Mouse (Mus musculus): ENCODE measurements around the gene Rabgef1. TPM values are rescaled to one million over a fixed set of nuclear protein-coding genes. Genes with fewer than 3 reads are reported as not detected.
"Not testable (repeated sequence)": the region's sequence is repeated elsewhere in the genome, so short reads cannot be mapped to it uniquely, and the experiment has no call there.

Rabgef1 gene
- polyA plus RNA-seq, 1 experiment, result 16.4 TPM

DNA sequence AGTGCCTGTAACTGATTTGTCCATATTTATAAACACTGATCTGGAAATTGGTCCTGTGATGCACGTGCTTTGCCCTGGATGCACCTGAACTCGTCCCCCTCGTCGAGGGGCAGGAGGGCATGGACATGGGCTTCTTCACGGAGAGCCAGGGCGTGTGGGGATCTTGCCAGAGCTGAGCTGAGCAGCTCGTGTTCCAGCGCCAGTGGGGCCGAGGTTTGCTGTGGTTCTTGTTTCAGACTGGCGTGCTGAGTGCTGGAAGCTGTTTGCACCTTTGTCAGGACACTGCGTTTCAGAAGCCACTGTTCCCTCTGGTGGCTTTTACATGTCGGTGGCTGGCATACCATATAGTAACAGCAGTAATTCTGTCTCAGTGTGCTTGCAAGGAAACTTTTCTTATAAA is 69.8 kb downstream of the Rabgef1 start:
- Histone ChIP-seq H3K27ac (ENCODE audit: insufficient read depth, low read length) (no peak overlapping the region), H3K36me3 (ENCODE audit: control insufficient read depth, insufficient read depth, low read length) (peaks cover 56% of the 10 kb centered on the region), H3K4me1 (ENCODE audit: control insufficient read depth, insufficient read depth, insufficient read length) (no peaks in the 10 kb centered on the region), H3K4me3 (ENCODE audit: extremely low read depth, insufficient read depth, insufficient read length) (no peak overlapping the region), H3K27me3 (ENCODE audit: control insufficient read depth, insufficient read depth, low read length) (no peaks in the 10 kb centered on the region)
- TF ChIP-seq CTCF (IDR thresholded peaks at IDR 0.05; ENCODE audit: extremely low read depth, insufficient read depth, insufficient read length, insufficient replicate concordance) (no peak), POLR2A (IDR thresholded peaks at IDR 0.05; ENCODE audit: low read depth, low read length) (no peak)
- DNase-seq (ENCODE audit: low read depth in 1 of 2, low spot score in 2 of 2), result no peak
- 94% methylated on average over 12 of the region's 12 CpGs for WGBS

DNA sequence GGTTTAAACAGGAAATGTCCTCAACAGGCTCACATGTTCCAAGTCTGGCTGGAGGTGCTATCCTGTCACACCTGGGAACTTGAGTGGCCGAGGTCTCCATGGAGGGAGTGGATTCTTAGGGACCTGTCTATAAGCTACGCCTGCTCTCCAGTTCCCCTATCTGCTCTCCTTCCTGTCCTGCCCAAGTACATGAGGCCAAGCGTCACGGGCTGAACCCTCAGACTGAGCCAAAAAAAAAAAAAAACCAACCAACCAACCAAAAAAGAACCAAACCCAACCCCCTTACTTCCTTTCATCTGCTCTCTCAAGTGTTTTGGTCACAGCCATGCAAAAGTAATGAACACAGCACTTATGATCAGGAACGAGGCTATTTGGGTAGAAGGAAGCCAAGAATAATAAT is 76.2 kb downstream of the Rabgef1 start:
- DNase-seq (ENCODE audit: low read depth in 1 of 2, low spot score in 2 of 2), result no peak
- Histone ChIP-seq H3K36me3 (ENCODE audit: control insufficient read depth, insufficient read depth, low read length) (peaks cover 61% of the 10 kb centered on the region), H3K27me3 (ENCODE audit: control insufficient read depth, insufficient read depth, low read length) (no peaks in the 10 kb centered on the region), H3K4me1 (ENCODE audit: control insufficient read depth, insufficient read depth, insufficient read length) (no peaks in the 10 kb centered on the region), H3K4me3 (ENCODE audit: extremely low read depth, insufficient read depth, insufficient read length) (no peak overlapping the region), H3K27ac (ENCODE audit: insufficient read depth, low read length) (no peak overlapping the region)
- TF ChIP-seq POLR2A (IDR thresholded peaks at IDR 0.05; ENCODE audit: low read depth, low read length) (no peak), CTCF (IDR thresholded peaks at IDR 0.05; ENCODE audit: extremely low read depth, insufficient read depth, insufficient read length, insufficient replicate concordance) (no peak)
- WGBS, result 26% methylated on average over 5 of the region's 5 CpGs

DNA sequence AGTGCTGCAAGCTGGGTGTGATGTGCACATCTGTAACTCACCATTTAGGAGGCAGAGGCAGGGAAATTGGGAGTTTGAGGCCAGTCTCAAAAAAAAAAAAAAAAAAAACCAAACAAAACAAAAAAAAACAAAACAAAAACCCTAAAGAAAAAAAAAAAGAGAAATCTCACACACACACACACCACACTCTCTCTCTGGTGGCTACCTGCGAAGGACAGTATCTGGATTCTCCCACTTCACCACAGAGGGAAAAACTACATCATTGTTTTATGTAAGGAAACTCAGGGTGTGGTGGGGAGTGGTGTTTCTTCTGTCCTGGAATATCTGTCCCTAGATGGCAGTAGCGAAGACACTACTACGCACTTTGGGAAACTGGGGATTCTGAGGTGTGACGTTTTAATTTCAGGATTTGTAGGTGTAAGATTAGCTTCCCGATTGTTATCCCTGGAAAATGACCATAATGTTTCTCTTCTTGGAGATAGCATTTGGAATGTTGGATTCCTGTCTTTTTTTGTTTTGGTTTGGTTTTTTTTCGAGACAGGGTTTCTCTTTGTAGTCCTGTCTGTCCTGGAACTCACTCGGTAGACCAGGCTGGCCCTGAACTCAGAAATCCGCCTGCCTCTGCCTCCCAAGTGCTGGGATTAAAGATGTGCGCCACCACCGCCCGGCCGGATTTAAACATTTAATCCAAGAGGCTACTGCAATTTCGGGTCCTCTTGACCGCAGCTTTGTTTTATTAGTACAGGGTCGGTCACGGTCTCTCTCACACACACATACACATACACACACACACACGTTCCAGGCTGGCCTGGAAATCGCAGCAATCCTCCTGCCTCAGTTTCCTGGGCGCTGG is 82.8 kb downstream of the Rabgef1 start:
- peak overlapping the region; percentile 84 for H3K4me3 ChIP-seq (ENCODE audit: extremely low read depth, insufficient read depth, insufficient read length)
- DNase-seq (ENCODE audit: low read depth in 1 of 2, low spot score in 2 of 2), result peak in 1 of 2 experiments; percentile 13
- 5% methylated on average over 19 of the region's 19 CpGs for whole genome bisulfite sequencing
- H3K4me1 ChIP-seq (ENCODE audit: control insufficient read depth, insufficient read depth, insufficient read length), result peaks cover 2% of the 10 kb centered on the region; the same call in 1 of the 2 replicates
- no peaks in the 10 kb centered on the region for H3K27me3 ChIP-seq (ENCODE audit: control insufficient read depth, insufficient read depth, low read length)
- H3K27ac ChIP-seq (ENCODE audit: insufficient read depth, low read length), result peak overlapping the region; percentile 91
- peaks cover 32% of the 10 kb centered on the region for H3K36me3 ChIP-seq (ENCODE audit: control insufficient read depth, insufficient read depth, low read length)
- TF ChIP-seq POLR2A (IDR thresholded peaks at IDR 0.05; ENCODE audit: low read depth, low read length) (no peak), CTCF (IDR thresholded peaks at IDR 0.05; ENCODE audit: extremely low read depth, insufficient read depth, insufficient read length, insufficient replicate concordance) (0 out of 2 replicates have a peak, but pooled peaks have one; percentile 1)

DNA sequence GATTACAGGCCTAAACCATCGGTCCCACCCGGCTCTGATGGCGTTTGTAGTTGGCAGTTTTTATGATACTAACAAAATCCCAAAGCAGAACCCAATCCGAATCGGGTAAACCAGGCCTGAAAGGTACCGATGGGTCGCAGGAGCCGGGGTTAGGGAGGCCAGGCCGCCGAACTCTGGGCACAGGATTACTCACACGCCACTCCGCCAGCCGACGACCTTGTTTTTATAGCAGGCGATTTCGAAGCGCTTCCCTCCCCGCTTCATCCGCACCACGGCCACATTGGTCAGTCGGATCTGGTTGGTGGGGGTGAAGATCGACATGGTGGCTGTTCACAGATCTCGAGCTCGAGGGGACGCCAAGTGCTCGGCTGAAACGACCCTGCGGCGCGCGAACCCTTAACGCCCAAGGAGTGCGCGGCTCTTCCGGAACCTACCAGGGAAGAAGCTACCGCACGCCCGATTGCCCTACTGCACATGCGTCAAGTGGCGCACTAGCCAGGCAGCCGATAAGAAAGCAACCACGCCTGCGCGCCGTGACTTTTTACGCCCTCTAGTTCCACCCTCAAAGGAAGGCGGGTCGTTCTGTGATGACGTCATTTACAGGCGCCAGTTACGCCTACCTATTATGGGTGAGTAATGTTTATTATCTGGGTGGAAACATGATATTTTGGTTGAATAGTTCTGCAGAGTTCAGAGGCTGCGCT is 83.6 kb downstream of the Rabgef1 start, which contains the start of the genes Sbds and Tyw1:
Gene Sbds (minus strand): TSS at position 514 of the 704 bp plus-strand sequence.
Gene Tyw1 (plus strand): TSS at position 603 of the 704 bp plus-strand sequence.
- peak within 1 kb of the TSS; percentile 84 for H3K4me3 ChIP-seq (ENCODE audit: extremely low read depth, insufficient read depth, insufficient read length)
- peak; percentile 98 to 99 for DNase-seq (ENCODE audit: low read depth in 1 of 2, low spot score in 2 of 2)
- peak within 1 kb of the TSS; percentile 91 for H3K27ac ChIP-seq (ENCODE audit: insufficient read depth, low read length)
- under 1% methylated on average over 52 of the region's 52 CpGs for WGBS
- no peak for TF ChIP-seq CTCF (IDR thresholded peaks at IDR 0.05; ENCODE audit: extremely low read depth, insufficient read depth, insufficient read length, insufficient replicate concordance)
- peak; percentile 93 for TF ChIP-seq POLR2A (IDR thresholded peaks at IDR 0.05; ENCODE audit: low read depth, low read length)
- peaks cover 25% of the 10 kb centered on the region for H3K36me3 ChIP-seq (ENCODE audit: control insufficient read depth, insufficient read depth, low read length)
- peaks cover 2% of the 10 kb centered on the region; the same call in 1 of the 2 replicates for H3K4me1 ChIP-seq (ENCODE audit: control insufficient read depth, insufficient read depth, insufficient read length)
- H3K27me3 ChIP-seq (ENCODE audit: control insufficient read depth, insufficient read depth, low read length), result no peaks in the 10 kb centered on the region

DNA sequence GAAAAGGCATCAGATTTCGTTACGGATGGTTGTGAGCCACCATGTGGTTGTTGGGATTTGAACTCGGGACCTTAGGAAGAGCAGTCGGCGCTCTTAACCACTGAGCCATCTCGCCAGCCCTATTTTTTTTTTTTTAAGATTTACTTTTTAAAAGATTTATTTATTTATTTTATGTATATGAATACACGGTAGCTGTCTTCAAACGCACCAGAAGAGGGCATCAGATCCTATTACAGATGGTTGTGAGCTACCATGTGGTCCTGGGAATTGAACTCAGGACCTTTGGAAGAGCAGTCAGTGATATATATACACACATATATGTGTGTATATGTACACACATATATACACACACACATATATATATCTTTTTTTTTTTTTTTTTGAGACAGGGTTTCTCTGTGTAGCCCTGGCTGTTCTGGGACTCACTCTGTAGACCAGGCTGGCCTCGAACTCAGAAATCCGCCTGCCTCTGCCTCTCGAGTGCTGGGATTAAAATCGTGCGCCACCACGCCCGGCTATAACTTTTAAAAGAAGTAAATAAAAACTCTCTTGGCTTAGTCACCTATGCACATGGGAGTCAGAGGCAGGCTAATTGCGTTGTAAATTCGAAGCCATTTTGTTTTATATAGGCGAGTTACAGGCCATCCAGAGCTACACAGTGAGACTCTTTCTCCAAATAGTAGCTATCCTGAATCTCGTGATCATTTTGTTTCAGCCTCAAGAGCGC is 84.4 kb downstream of the Rabgef1 start:
- not testable (repeated sequence) for H3K27ac ChIP-seq (ENCODE audit: insufficient read depth, low read length); H3K4me1 ChIP-seq (ENCODE audit: control insufficient read depth, insufficient read depth, insufficient read length); H3K4me3 ChIP-seq (ENCODE audit: extremely low read depth, insufficient read depth, insufficient read length); H3K27me3 ChIP-seq (ENCODE audit: control insufficient read depth, insufficient read depth, low read length); DNase-seq (ENCODE audit: low read depth in 1 of 2, low spot score in 2 of 2)
- WGBS, result 28% methylated on average over 20 of the region's 20 CpGs
- H3K36me3 ChIP-seq (ENCODE audit: control insufficient read depth, insufficient read depth, low read length), result peaks cover 21% of the 10 kb centered on the region

DNA sequence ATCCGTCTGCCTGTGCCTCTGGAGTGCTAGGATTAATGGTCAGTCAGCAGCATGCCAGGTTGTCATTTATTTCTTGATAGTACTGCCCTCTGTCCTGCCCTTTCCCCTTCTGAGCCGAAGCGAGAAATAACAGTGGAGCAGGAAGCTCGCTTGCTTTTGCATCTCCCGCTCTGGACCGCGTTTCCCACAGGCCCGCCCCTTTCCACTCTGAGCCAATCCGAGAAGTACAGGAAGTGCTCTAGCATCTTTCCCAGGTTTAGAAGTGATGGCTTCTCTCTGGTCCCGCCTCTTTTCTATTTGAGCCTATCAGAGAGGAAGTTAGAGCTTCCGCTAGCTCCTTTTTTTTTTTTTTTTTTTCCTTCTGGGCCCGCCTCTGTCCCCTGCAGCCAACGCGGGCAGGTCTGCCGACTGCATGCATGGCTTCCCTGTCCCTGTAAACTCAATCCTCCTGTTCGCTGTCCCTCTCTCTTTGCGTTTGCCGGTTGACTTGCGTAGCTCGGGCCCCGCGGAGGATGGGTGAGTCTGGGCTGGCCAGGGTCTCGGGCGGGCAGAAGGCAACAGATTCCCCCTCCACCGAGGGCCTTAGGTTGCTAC is 85.2 kb downstream of the Rabgef1 start:
- peak; percentile 93 to 96 for DNase-seq (ENCODE audit: low read depth in 1 of 2, low spot score in 2 of 2)
- WGBS, result under 1% methylated on average over 25 of the region's 25 CpGs
- TF ChIP-seq CTCF (IDR thresholded peaks at IDR 0.05; ENCODE audit: extremely low read depth, insufficient read depth, insufficient read length, insufficient replicate concordance) (no peak), POLR2A (IDR thresholded peaks at IDR 0.05; ENCODE audit: low read depth, low read length) (peak; percentile 11; the same call in 1 of the 2 replicates)

More for the DNA sequence above, 85.2 kb downstream of the Rabgef1 start:
- H3K27ac ChIP-seq (ENCODE audit: insufficient read depth, low read length), result peak overlapping the region; percentile 74
- no peaks in the 10 kb centered on the region for H3K27me3 ChIP-seq (ENCODE audit: control insufficient read depth, insufficient read depth, low read length)
- H3K4me1 ChIP-seq (ENCODE audit: control insufficient read depth, insufficient read depth, insufficient read length), result peaks cover 2% of the 10 kb centered on the region; the same call in 1 of the 2 replicates
- H3K4me3 ChIP-seq (ENCODE audit: extremely low read depth, insufficient read depth, insufficient read length), result peak overlapping the region; percentile 86
- H3K36me3 ChIP-seq (ENCODE audit: control insufficient read depth, insufficient read depth, low read length), result peaks cover 15% of the 10 kb centered on the region
